Mouse (Mus musculus): Measurements from ENCODE around the gene Csf1.
A peak's percentile ranks its signal among the peaks of the same experiment; 100 is the strongest.

Gene Csf1

DNA sequence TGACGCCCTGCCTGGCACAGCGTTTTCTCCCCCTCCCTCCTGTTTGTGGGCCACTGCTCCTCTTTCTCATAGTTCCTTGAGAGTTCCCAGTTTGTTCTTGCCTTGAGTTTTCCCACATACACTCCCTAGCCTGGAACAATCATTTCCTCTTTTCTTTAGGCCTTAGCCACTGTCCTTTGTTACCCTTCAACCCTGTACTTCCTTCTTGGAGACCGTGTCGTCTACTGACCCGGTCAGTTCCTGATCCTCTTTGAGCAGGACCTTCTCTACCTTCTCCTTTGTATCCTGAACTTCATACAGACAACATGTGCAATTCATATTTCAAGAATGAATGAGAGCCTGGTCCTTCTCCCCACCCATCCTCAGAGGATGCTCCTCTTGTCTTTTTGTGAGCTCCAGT, 21.0 kb upstream of the Csf1 start:
- no peak for DNase-seq (ENCODE audit: low spot score)

DNA sequence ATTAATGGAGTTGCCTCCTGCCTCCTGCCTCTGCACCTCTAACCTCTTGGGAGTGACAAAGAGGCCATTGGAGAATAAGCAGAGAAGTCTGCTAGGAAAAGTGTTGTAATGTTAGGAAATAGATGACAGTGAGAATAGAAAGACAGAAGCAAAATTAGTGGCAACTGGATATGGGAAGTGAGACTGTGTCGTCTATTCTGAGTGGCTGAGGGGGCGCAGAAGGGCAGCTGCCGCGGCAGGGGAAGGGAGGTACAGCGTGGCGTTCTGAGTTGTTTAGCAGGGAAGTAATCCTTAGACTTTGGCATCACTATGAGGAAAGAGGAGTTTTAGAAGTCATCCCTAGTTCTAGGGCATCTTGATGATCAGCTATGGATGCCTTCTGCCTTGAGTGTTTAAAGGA, 17.7 kb upstream of the Csf1 start:
- DNase-seq (ENCODE audit: low spot score), result no peak

DNA sequence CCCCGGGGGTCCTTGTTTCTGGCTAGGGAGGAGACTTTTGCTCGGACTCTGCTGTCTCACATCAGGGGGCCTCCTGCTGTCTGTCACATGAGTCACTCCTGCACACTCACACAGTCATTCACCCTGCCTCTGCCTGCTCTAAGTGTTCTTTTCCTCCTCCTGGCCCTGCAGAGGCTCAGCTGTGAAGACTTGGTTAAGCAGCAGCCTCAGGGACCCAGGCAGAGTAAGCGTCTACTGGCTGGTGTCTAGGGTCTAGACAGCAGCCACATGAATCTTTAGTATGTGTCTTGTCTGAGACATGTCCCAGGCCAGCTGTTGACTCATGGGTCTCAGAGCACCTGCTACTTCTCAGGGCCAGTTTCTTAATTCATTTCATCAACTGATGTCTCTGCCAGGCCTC, 16.0 kb upstream of the Csf1 start:
- no peak for DNase-seq (ENCODE audit: low spot score)

DNA sequence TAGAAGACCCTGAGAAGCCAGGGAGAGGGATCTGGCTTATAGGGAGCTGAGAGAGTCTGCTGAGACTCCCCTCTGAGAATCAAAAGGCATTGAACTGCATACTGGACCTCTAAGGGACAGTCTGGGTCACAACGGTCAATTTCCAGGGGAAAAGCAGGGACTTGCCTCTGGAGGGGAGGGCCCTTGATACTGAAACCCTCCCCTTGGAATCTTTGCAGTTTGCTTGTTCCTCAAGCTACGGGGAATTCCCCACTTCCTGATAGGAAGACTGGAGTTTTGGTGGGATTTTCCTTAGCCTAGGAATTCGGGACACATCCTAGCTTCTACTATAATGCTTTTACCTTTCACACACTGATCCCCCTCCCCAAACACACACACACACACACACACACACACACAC, 15.5 kb upstream of the Csf1 start:
- DNase-seq (ENCODE audit: low spot score), result no peak

DNA sequence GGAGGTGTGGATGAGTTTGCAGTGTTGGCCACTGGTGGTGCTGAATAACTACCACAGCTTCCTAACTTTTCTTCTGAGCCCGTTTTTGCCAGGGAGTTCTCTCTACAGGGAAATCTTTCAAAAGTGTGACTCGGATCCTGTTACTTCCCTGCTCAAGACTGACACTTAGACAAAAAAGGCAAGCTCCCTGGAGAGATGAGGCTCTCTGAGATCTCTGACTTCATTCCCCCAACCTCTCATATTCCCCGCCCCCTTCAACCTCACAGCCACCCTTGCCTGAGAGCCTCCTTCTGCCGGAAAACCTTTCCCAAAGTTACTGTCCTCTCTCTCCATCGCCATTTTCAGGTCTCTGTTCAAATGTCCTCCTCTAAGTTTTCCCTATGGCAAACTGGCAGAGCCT, 14.8 kb upstream of the Csf1 start:
- no peak for DNase-seq (ENCODE audit: low spot score)

DNA sequence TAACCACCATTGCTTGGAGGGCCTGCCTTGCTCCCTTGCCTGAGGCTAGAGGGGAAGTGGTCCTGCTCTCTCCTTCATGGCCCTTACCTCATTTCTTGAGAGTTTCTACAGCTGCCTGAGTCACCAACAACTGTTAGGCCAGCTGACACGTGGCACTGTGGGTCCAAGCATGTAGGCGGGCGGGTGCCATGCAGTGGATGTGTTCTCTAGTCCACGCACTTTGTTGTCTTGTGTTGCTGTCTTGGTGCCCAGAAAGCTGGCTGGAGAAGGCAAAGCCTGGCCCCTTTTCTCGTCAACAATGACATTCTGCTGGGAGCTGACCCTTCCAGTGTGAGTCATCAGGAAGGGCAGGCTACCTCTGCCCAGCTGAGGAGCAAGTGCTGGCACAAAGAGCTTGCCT, 12.6 kb upstream of the Csf1 start:
- DNase-seq (ENCODE audit: low spot score), result no peak

DNA sequence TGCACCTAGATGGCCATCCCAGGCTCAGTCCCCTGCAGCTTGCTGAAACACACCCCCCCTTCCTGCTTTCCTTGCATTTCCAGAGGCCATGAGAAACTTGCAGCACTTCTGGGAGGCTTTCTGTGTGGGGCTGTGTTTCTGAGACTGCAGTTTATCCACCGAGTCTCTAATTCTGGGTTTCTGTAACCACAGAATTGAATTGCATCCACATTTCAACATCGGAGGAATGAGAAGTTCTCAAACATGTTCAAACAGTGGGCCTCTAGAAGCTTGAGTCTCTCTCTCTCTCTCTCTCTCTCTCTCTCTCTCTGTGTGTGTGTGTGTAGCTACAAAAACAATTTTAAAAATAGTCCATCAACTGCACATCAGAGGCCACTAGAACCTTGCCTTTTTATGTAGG, 9.4 kb upstream of the Csf1 start:
- DNase-seq (ENCODE audit: low spot score), result no peak

DNA sequence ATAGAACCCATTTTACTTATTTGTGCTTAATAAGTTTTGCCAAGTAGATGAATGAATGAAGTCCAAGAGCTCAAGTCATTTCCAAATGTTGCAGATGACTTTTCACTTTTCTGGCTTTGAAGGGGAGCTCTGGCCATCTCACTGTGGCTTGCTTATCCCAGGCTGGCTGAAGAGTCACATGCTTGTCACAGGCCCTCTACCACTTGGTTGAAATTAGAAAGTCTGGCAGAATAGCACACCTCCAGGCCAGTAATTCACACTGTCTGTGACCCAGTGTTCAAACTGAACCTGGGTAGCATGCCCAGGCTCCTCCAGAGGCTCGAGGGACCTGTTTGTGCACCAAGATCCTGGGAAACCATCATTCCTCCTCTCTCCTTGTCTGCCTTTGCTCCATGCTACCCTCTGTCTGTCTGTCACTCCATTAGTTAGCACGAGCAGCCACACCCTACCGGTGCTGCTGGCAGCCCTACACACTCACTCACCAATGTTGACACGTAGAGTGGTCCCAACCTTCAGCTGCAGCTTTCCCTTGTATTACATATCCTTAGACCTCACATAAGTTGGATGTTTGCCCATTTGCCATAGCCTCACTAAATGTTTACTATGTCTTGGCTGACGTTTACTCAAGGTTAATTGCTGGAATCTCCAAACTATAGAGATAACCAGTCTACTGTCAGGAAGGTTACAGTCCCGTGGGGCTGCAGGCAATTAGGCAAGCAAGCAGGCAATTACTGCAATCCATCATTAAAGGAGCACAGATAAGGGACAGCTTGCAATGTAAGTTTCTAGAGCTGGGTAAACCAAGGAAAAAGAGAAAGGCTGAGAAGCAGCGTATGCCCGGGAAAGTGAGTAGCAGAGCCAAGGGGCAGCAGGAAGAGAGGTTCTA, 8.1 kb upstream of the Csf1 start:
- DNase-seq (ENCODE audit: low spot score), result no peak

DNA sequence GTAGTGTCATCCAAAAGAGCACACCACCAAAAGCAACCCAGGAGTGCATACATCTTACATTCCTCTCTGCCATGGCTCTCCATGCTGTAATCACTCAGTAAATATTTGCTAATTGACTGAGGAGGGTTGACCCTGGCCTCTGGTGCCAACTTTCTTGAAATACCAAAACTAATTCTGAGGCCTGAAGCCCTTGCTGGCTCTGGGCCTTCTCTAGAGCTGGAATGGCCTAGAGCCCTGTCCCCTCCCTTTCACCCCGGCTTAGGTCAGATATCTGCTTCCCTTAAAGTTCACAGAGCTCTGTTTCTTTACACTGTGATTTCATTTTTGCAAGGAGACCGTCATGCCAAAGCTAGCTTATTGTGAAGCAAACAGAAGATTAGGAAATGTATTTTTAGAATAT, 6.5 kb upstream of the Csf1 start:
- no peak for DNase-seq (ENCODE audit: low spot score)

DNA sequence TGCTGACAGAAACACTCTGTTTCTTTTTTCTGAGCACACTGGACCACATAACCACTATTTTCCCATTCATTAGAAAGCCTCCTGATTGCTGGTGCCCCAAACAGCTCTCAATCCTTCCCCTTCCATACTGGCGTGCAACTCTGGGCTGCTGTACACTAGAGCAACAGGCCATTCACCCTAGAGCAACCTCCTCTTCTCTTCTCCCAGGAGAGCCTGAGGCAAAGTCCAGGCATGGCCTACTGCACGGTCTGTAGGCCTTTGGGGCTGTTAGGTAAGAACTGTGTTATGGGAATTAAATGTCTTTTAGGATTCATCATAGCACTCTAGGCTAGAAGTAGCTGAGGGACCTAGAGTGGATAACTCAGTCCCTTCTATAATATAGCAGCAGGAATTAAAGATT, 5.7 kb upstream of the Csf1 start:
- DNase-seq (ENCODE audit: low spot score), result no peak

DNA sequence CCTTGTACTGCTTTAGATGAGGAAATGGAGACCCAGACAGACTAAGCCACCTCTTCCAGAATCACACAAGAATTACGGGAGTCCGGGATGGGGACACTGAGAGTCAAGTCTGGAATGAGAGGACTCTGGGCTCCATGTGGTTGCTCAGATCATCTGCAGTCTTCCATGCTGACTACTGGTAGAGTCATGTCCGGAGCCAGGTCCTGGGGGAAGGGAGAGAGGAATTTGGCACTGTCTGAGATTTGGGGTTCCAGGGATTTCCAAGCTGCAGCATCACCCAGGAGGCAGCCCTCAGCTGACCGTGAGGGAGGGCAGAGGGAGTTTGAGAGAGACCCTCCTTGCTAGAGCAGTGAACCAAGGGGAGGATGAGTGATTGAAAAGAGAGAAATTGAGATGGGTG, 3.3 kb upstream of the Csf1 start:
- DNase-seq (ENCODE audit: low spot score), result no peak

DNA sequence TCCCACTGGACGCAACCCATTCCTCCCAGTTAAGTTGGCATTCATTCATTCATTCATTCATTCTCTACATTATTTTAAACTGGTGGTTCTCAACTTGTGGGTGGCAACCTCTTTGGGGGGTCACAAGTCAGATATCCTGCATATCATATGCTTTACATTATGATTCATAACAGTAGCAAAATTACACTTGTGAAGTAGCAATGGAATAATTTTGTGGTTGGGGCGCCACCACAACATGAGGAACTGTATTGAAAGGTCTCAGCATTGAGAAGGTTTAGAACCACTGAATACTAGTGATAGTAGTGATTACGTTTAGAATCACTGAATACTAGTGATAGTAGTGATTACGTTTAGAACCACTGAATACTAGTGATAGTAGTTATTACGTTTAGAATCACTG, 1.2 kb upstream of the Csf1 start:
- no peak for DNase-seq (ENCODE audit: low spot score)

DNA sequence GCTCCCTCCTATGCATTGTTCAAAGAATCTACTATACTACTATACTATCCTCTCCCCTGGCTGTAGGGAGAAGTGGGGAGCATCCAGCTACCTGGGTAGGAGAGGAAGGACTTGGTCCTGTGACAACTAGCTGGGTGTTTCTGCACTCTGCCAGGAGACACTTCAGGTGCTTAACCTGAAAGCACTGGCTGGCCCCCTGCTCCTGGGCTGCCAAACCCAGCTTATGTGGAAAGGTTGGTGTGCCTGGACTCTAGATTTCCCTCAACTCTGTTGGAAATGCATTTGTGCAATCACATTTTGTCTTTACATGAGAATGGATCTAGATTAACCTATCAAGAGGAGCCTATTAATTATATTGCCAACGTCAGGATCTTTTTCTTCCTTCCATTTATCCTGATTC, 502 bp upstream of the Csf1 start:
- DNase-seq (ENCODE audit: low spot score), result no peak

DNA sequence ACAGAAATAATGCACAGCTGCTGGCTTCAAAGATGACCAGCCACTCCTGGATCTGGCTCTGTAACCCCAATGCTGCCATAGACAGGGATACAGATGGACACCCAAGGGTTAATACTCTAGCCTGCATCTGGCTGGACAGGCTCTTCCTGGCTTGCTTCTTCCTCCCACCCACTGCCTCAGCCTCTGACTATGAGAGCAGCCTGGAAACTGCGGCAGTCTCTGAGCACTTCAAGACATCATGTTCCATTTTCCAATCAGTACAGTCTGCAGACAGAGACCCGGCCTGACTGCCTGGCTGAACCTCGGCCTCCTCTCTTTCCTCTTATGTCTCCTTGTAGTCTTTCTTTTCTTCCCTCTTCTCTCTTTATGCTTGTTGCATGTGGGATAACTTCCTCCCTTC, 1.6 kb downstream of the Csf1 start:
- DNase-seq (ENCODE audit: low spot score), result no peak

DNA sequence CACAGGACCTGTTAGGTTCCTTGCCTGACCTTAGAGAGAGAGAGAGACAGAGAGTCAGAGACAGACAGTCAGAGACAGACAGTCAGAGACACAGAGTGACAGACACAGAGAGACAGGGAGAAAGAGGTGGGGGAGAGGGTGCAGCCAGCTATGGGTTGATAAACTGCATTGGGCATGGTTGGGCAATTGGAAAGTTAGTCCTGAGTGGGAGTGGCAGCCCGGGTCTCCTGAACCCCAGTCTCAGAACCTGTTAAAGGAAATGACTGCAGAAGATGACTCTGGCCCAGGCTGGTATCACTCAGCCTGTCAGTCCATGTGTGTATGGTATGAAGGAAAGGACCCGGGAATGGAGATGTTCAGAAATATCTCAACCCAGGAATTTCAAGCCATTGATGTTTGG, 2.1 kb downstream of the Csf1 start:
- no peak for DNase-seq (ENCODE audit: low spot score)

DNA sequence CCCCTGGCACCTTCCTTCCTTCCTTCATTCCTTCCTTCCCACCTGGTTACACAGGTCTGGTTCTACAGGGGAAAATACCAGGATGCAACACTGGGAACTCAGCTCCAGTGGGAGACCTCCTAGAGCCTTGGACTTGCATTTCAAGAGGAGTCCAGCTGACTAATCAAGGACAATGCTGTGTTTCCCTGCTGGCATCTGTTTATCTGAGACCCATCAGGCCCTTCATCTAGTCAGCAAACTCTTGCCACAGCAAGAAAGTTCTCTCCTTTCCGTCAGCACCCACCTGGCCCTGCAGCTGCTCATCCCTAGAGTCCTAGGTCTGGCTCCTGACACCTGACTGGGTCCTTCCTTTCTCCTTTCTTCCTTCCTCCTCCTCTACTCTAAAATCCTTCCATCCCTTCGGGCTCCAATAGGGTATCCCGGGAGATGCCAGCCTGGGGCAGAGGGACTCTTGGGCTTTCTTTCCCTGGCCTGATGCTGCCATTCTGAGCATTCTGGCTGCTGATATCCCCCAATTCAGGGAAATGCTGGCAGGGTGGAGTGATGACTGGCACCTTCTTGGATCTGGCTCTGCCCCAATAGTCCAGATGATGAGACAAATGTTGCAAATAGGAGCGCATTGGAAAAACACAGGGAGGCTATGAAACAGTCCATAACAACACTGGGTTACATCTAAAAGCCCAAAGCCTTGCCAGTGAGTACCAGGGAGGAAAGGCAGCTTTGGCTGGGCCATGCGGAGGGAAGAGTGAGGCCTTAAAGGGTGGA, 2.7 kb downstream of the Csf1 start:
- no peak for DNase-seq (ENCODE audit: low spot score)

DNA sequence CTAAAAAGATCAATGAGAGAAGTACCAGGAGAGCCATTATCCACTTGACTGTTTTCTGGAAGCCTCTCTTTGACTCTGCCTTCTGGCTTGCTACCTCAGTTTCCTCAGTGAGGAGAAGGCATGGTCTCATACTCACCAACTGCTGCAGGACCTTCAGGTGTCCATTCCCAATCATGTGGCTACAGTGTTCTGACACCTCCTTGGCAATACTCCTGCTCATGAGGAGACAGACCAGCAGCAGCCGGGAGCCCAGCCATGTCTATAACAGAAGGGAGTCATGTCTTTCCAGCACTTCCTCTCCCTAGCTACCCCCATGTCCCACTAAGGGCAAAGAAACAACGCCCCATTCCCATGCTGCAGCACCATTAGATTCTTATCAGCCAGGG, 3.8 kb downstream of the Csf1 start:
- DNase-seq (ENCODE audit: low spot score), result no peak

DNA sequence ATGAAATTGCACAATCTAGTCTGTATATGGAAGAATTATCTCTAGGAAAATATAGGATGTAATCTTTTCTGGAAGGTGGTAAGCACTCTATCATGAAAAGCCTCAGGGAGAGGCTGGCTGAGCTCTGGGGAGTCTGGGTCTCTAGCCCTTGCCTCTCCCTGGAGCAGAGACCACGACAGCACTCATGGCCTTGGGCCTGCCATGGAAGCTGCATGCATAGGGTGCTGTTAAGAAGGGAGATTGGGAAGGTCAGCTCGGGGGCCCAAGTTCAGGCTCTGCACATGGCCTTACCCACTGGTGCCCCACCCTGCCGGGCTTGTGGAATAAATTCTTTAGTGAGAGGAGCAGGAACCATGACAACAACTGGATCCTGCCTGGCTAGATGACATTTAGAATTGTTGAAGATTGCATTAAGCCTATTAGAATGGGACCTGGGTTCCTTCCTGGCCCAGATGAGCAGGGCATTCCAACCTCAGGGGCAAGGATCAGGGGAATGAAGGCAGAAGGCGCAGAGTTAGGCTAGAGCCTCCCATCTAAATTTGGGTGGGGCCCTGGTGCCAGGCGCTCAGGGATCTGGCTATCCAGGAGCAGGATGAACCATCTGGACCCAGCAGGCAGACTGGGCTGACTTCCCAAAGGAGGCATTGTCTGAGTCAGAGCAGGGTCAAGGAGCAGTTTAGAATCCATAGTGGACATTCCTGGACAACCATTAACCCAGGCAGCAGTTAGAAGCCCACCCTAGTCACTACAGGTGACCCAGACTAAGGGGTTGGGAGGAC, 4.4 kb downstream of the Csf1 start:
- no peak for DNase-seq (ENCODE audit: low spot score)

DNA sequence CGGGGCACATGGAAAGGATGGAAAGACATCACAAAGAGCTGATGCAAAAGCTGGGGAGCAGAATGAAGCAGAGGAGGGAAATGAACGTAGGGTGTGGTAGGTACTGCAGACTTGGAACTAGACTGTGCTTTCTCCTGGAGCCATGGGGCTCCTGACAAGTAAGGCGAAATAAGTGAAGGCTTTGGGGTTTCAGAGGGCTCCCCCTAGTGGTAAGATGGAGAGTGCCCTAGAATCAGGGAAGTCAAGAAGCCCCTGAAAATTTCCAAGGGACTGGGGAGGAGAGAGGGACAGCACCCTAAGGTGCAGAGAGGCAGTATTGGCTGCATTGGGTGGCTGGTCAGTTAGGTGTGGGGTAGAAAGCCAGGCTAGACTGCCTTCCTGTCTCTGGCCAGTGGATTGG, 5.6 kb downstream of the Csf1 start:
- peak; percentile 13 for DNase-seq (ENCODE audit: low spot score)

DNA sequence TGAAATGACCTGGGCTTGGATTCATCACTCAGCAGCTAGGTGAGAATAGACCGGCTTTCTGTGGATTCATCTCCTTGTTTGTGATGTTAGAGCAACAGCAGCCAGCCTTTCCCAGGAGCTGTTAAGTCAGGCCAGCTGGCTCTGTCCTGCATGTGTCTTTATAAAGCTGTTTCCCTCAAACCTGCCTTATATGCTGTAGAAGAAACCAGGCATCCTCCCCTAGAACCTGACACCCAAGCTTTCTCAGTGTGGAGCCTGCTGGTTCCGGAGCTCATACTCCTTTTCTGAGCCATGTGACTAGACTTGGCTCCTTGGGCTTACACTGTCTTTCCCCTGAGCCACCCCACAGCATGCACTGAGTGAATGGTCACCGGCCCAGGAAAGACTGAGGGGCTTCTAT, 8.7 kb downstream of the Csf1 start:
- DNase-seq (ENCODE audit: low spot score), result no peak

DNA sequence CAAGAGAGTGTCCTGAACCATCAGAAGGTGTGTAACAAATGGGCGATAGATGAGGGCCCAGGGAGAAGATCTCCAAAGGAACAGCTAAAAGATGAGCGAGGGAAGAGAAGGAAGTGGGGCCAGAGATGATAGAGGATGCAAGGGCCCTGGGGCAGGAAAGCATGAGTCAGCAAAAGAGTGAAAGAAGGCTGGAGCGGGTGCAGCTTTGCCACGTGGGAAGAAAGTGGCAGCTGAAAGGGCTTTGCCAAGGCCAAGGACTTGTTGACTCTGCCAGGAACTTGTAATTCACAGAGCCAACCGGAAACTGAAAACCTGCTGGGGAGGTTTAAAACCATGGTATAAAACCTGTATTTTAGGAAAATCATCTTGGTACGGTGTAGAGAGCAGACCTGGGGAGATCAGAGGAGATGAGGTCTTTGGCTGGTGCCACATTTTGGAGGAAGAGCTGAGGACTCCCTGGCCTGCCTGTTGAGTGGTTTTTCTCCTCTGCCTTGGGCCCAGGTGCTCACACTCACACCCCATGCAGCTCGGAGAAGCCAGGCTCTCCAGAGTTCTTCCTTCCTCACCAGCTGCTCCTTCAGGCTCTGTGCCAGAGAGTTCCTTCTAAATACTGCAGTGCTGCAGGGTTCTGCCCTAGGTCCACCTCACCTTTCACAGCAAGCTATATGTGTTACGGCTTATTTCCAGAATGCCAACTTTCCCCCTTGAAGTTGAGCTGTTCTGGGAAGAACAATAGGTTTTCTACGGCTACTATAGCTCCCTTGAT, 9.3 kb downstream of the Csf1 start:
- DNase-seq (ENCODE audit: low spot score), result no peak

DNA sequence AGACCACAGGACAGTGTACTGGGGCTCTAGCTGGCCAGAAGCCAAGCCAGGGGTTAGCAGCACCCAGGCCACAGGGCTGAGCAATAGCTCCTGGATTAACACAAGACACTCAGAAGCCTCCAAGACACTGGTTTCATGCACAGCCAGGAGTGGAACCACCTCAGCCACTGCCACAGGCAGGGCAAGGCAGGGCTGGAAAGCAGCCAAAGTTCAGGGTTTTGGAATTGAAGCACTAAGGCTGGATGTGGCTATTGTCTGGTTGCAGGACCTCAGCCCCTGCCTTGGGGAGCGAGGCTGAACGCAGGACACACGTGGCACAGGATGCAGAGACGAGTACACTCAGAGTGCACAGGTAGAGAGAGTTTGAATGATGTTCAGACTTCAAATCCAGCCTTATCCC, 10.8 kb downstream of the Csf1 start:
- no peak for DNase-seq (ENCODE audit: low spot score)

Data from spleen, adult 12 weeks (tissue).